Mouse (Mus musculus) left cerebral cortex, adult 2 months (tissue): ENCODE measurements around the gene Spats2l. TPM values are rescaled to one million over a fixed set of nuclear protein-coding genes. Genes with fewer than 3 reads are reported as not detected.

ENCODE experiments used
- DNase-seq, 2 experiments: peaks; one replicate each; pipeline ENCODE4 v3.0.0; 2021 to 2022; ENCODE audit warnings: low spot score in 2 of 2, mixed read lengths in 1 of 2; ENCODE audit errors: extremely low spot score in 1 of 2
- H3K27ac ChIP-seq: fragments of 200-600 bp; 2 replicates; pipeline ENCODE4 v1.8.1; 2022
- H3K4me3 ChIP-seq: fragments of 200-600 bp; 2 replicates; pipeline ENCODE4 v1.8.1; 2022
- CTCF ChIP-seq: fragments of 200-600 bp; IDR thresholded peaks from 2 replicates; pipeline ENCODE4 v1.8.1; 2022; ENCODE audit warnings: antibody characterized with exemption, mild to moderate bottlenecking, moderate library complexity
- intact Hi-C: fragments of 180-260 bp; cut with DNase I; formaldehyde crosslinking; loops from one replicate; pipeline ENCODE4 v1.15.1; 2025
- total RNA-seq, 2 experiments: library from RNA; stranded (reverse); gene quantifications; 2 replicates each; pipeline ENCODE4 v1.2.3; 2021

Gene Spats2l
- total RNA-seq, 2 experiments from 2014 or later, result 42.6 to 43.1 TPM

- Histone ChIP-seq H3K27ac (no peak overlapping the region), H3K4me3 (no peak overlapping the region)
- TF ChIP-seq CTCF, result no peak
- no peak for DNase-seq
- intact Hi-C loops, result no loop called here
Measured at GRCm38 (mm10) chr1:57868651-57869050, 94.7 kb downstream of the Spats2l start.

- intact Hi-C loops, result loop anchor here (10.0 kb wide), 1 partner anchor 447 kb away; no protein-coding TSS in a partner anchor
- H3K4me3 ChIP-seq, result no peak overlapping the region
- no peak overlapping the region for H3K27ac ChIP-seq
- TF ChIP-seq CTCF, result no peak
- DNase-seq, result no peak
Measured at GRCm38 (mm10) chr1:57872006-57872405, 98.0 kb downstream of the Spats2l start.

- Histone ChIP-seq H3K4me3 (no peak overlapping the region), H3K27ac (no peak overlapping the region)
- no peak for TF ChIP-seq CTCF
- intact Hi-C loops, result loop anchor here (10.0 kb wide), 1 partner anchor 449 kb away; no protein-coding TSS in a partner anchor
- DNase-seq, result no peak
Measured at GRCm38 (mm10) chr1:57873996-57874395, 100.0 kb downstream of the Spats2l start.

DNA sequence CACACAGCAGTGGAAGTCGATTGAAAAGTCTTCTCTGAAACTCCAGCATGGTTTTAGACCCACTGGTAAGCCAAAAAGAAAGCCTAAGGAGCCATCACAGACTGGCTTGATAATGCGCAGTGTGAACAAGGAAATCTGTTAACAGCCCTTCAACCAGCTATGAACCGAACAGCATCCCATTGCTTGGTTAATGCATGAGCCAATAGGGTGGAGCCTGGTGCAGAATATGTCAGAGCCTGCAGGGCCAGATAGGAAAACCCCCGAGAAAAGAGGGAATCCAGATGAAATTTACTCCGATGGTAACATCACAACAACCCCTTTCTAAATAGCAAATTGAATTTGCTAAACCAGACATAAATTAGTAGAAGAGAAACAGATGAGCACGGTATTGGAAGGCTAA, 101.1 kb downstream of the Spats2l start:
- TF ChIP-seq CTCF, result no peak
- intact Hi-C loops, result loop anchor here (10.0 kb wide), 1 partner anchor 450 kb away; no protein-coding TSS in a partner anchor
- Histone ChIP-seq H3K27ac (no peak overlapping the region), H3K4me3 (no peak overlapping the region)
- DNase-seq, result no peak

DNA sequence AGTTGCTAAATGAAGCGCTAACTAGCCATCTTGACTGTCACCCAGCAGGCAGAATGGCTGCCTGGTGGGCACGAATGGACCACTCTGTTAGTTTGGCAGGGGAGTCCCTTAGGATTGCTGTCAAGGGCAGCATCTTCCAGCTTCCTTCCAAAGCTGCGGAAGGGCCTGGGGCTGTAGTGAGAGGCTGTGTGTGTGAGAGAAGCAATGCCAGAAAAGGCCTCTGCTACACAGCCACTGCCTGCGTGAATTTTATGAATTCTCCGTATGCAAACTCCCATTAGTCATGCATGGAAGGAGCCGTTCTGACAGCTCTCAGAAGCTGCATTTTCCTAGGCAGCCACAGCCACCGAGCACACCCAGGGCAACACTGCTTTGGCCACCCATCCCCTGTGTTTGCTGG, 101.5 kb downstream of the Spats2l start:
- no peak for TF ChIP-seq CTCF
- intact Hi-C loops, result loop anchor here (10.0 kb wide), 1 partner anchor 451 kb away; no protein-coding TSS in a partner anchor
- Histone ChIP-seq H3K4me3 (no peak overlapping the region), H3K27ac (no peak overlapping the region)
- no peak for DNase-seq

- intact Hi-C loops, result loop anchor here (10.0 kb wide), 1 partner anchor 454 kb away; no protein-coding TSS in a partner anchor
- H3K4me3 ChIP-seq, result no peak overlapping the region
- H3K27ac ChIP-seq, result 0 out of 2 replicates have a peak overlapping the region, but pooled peaks have one; percentile 37
- no peak for DNase-seq
- TF ChIP-seq CTCF, result no peak
Measured at GRCm38 (mm10) chr1:57878957-57879356, 105.0 kb downstream of the Spats2l start.

- DNase-seq, result no peak
- intact Hi-C loops, result no loop called here
- H3K4me3 ChIP-seq, result no peak overlapping the region
- TF ChIP-seq CTCF, result no peak
- H3K27ac ChIP-seq, result no peak overlapping the region
Measured at GRCm38 (mm10) chr1:57884867-57885266, 110.9 kb downstream of the Spats2l start.

GRCm38 (mm10) chr1:57889803-57890202, 115.8 kb downstream of the Spats2l start:
- no peak overlapping the region for H3K27ac ChIP-seq
- intact Hi-C loops, result no loop called here

DNA sequence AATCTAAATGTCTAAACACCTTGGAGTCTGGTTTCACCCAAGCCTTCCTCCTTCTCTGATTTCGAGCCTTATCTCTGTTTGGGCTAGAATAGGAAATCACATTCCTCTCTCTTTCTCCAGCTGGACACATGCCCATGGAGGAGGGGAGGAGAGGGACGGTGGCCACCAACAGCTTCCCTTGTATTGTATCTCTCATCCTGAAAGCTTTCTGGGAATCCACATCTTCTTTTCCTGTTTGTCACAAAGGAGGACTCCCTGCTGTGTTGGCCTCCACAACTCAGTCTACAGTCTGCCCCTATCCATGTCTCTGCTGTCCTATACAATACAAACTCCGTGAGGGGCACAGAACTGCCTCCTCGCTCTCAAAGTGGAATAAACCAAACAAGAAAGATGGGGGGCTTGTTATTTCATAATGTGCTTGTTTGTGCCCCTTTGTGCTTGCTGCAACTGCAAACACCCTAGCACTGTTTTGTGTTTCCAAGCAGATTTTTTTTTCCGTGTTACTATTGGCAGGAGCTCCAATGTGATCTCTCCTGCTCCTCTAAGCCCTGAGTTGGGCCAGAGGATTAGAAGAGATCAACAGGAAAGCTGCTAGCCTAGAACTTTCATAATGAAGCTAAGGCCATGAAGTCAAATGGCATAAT, 116.4 kb downstream of the Spats2l start:
- no peak for DNase-seq
- no peak for TF ChIP-seq CTCF
- intact Hi-C loops, result no loop called here
- Histone ChIP-seq H3K27ac (no peak overlapping the region), H3K4me3 (no peak overlapping the region)

More at GRCm38 (mm10) chr1:57889803-57890202, 115.8 kb downstream of the Spats2l start:
- DNase-seq, result no peak
- TF ChIP-seq CTCF, result no peak
- H3K4me3 ChIP-seq, result no peak overlapping the region

DNA sequence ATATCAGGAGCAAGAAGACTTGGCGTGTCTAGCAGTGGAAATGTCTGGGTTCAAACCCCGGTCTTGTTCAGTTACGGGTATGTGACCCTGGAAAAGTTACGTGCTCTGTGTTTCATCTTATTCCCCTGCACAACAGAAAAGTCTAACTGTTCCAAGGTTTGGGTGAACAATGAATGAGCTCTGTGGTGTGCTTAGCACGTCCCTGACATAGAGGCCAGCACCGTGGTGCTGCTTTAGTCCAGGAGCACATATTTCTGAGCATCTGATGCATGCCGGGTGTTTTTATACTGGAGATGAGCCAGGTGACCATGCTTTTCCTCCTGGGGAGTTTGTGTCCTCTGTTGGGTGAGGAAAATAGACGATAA, 116.9 kb downstream of the Spats2l start:
- Histone ChIP-seq H3K27ac (no peak overlapping the region), H3K4me3 (no peak overlapping the region)
- no peak for DNase-seq
- no peak for TF ChIP-seq CTCF
- intact Hi-C loops, result no loop called here

GRCm38 (mm10) chr1:57901494-57901893, 127.5 kb downstream of the Spats2l start:
- DNase-seq, result no peak

DNA sequence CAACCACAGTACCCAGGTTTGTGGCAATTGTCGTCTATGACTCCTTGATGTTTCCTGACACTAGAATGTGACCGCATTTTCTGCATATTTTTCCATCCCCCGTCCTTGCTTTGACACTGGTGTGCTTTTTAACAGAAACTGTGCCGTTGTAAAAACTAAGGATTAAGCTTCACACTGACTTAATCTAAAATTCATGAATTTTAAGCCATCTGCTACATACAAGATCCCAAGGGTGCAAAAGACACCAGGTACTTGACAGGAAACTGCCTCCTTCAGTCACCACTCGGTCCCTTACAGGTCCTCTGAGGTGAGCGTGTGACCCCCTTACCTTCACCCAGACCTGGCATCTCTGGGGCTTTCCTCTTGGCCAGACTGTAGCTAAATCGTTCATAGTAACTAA, 129.8 kb downstream of the Spats2l start:
- no peak for TF ChIP-seq CTCF
- H3K27ac ChIP-seq, result no peak overlapping the region
- H3K4me3 ChIP-seq, result no peak overlapping the region
- intact Hi-C loops, result no loop called here
- no peak for DNase-seq

More at GRCm38 (mm10) chr1:57901494-57901893, 127.5 kb downstream of the Spats2l start:
- Histone ChIP-seq H3K27ac (no peak overlapping the region), H3K4me3 (no peak overlapping the region)
- intact Hi-C loops, result no loop called here
- TF ChIP-seq CTCF, result no peak

DNA sequence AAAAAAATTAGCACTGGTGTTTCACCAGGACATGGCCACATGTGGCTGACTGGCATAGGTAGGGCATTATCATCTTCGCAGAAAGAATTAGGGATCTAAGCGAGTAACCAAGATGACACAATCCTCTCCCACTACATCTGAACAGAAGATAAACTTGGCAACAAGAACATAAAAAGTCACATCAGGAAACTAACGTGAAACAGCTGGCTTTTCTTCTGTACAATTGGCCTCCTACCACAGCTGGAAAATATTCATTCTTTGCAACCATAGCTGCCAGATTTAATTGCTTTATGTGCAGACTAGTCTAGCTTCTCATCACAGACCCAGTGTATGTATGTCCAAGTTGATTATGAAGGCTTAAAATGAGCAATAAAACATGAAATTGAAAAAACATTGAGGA, 131.9 kb downstream of the Spats2l start:
- no peak for DNase-seq
- intact Hi-C loops, result no loop called here
- no peak overlapping the region for H3K4me3 ChIP-seq
- no peak overlapping the region for H3K27ac ChIP-seq
- TF ChIP-seq CTCF, result no peak
